Mouse (Mus musculus) testis, adult 2 months (tissue): ENCODE measurements around the gene Fam219b.

Experiments used
- CTCF ChIP-seq: fragments of 200-500 bp; IDR thresholded peaks from 2 replicates; pipeline ENCODE4 v1.5.1; 2012; ENCODE audit warnings: low read depth, mild to moderate bottlenecking, inconsistent platforms, low read length, moderate library complexity; ENCODE audit not compliant: control insufficient read depth, insufficient read depth, insufficient replicate concordance
- POLR2A ChIP-seq: fragments of 200-500 bp; IDR thresholded peaks from 2 replicates; pipeline ENCODE4 v1.6.1; 2012; ENCODE audit warnings: low read depth, mild to moderate bottlenecking, inconsistent platforms, low read length, moderate library complexity; ENCODE audit not compliant: control insufficient read depth

GRCm38 (mm10) chr9:57575577-57575976 lies 38.2 kb downstream of the Fam219b start:
- no peak for TF ChIP-seq CTCF
- TF ChIP-seq POLR2A, result no peak
